Mouse (Mus musculus): ENCODE data around the gene Slit3. TPM values are rescaled to one million over a fixed set of nuclear protein-coding genes. Genes with fewer than 3 reads are reported as not detected.
A peak's percentile ranks its signal among the peaks of the same experiment; 100 is the strongest.

Gene Slit3
- polyA plus RNA-seq, 1 experiment from 2014 or later: 11.1 TPM

DNA sequence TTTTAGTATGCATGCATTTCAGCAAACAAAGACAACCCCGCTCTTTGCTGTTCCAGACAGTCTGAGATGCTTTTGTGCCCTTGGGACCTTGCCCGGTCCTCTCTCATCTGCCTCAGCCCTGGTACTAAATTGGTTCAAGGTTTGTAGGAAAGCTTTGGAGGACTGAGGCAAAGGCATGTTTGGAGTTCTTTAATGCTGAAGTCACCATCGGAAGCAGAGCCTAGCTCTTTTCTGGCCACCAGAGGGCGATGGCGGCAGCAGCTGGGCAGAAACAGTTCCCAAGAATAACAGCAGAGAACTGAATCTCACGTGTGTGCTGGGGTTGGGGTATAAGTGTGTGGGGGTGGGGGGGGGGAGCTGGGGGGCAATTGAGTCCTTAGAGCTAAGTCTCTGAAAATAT, 1.7 kb upstream of the Slit3 start:
- peaks cover 53% of the 10 kb centered on the region for H3K27me3 ChIP-seq (ENCODE audit: control insufficient read depth, insufficient read depth, low read length)

DNA sequence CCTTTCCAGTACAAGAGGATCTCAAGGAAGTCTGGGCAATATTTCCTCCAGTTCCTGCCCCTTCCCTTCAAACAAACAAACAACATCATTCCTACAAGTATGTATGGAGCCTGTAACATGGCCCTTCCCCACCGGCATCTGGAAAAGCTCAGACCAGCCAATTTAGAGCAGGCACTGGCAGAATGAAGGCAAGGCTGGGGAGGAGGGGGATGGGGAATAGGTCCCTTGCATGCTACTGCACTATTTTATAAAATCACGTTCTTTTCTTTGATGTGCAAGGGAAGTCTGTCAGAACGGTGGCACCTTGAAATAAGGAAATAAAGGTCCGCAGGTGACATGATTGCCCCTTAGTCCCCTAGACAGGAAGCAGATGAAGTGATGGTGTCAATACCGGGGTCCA, 948 bp upstream of the Slit3 start:
- Histone ChIP-seq H3K27me3 (ENCODE audit: control insufficient read depth, insufficient read depth, low read length) (peaks cover 53% of the 10 kb centered on the region), H3K4me1 (ENCODE audit: control insufficient read depth, insufficient read depth, low read length) (peaks cover 8% of the 10 kb centered on the region), H3K4me3 (ENCODE audit: low read depth, low read length) (no peak overlapping the region), H3K4me2 (no peak overlapping the region), H3K36me3 (ENCODE audit: control insufficient read depth, insufficient read depth, low read length) (no peaks in the 10 kb centered on the region), H3K9me3 (ENCODE audit: control insufficient read depth, low read length) (no peaks in the 10 kb centered on the region), H3K27ac (ENCODE audit: low read depth, low read length) (no peak overlapping the region), H3K9ac (ENCODE audit: low read length) (no peak overlapping the region)
- WGBS: 53% methylated on average over 5 of the region's 5 CpGs
- no peak for ATAC-seq (ENCODE audit: low FRiP score)
- DNase-seq (ENCODE audit: low spot score, missing footprints): no peak

More for the DNA sequence above, 1.7 kb upstream of the Slit3 start:
- H3K27ac ChIP-seq (ENCODE audit: low read depth, low read length): no peak overlapping the region
- peaks cover 8% of the 10 kb centered on the region for H3K4me1 ChIP-seq (ENCODE audit: control insufficient read depth, insufficient read depth, low read length)
- ATAC-seq (ENCODE audit: low FRiP score) (no peak), DNase-seq (ENCODE audit: low spot score, missing footprints) (peak; percentile 96)
- H3K4me3 ChIP-seq (ENCODE audit: low read depth, low read length): no peak overlapping the region
- WGBS: 9% methylated on average over 6 of the region's 6 CpGs
- H3K4me2 ChIP-seq: no peak overlapping the region
- no peak overlapping the region for H3K9ac ChIP-seq (ENCODE audit: low read length)
- H3K9me3 ChIP-seq (ENCODE audit: control insufficient read depth, low read length): no peaks in the 10 kb centered on the region
- H3K36me3 ChIP-seq (ENCODE audit: control insufficient read depth, insufficient read depth, low read length): no peaks in the 10 kb centered on the region

DNA sequence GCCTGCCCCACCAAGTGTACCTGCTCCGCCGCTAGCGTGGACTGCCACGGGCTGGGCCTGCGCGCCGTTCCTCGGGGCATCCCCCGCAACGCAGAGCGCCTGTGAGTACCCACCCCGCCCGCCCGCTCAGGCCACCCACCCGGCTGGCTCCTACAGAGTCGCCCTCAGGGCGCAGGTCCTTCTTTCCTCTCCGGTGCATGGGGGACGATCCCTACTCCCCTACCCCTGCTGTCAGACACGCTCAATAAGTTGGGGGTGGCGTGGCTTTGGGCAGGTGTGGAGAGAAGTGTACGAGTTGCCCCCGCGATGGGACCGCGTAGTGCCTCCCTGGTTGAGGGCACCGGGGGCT, 561 bp downstream of the Slit3 start:
- Histone ChIP-seq H3K36me3 (ENCODE audit: control insufficient read depth, insufficient read depth, low read length) (no peaks in the 10 kb centered on the region), H3K9ac (ENCODE audit: low read length) (peak overlapping the region; percentile 55), H3K4me2 (peak overlapping the region; percentile 82), H3K27ac (ENCODE audit: low read depth, low read length) (no peak overlapping the region), H3K9me3 (ENCODE audit: control insufficient read depth, low read length) (no peaks in the 10 kb centered on the region), H3K4me3 (ENCODE audit: low read depth, low read length) (peak overlapping the region; percentile 53), H3K4me1 (ENCODE audit: control insufficient read depth, insufficient read depth, low read length) (peaks cover 8% of the 10 kb centered on the region), H3K27me3 (ENCODE audit: control insufficient read depth, insufficient read depth, low read length) (peaks cover 50% of the 10 kb centered on the region)
- WGBS: under 1% methylated on average over 25 of the region's 27 CpGs
- peak; percentile 38 for ATAC-seq (ENCODE audit: low FRiP score)
- peak; percentile 95 for DNase-seq (ENCODE audit: low spot score, missing footprints)

DNA sequence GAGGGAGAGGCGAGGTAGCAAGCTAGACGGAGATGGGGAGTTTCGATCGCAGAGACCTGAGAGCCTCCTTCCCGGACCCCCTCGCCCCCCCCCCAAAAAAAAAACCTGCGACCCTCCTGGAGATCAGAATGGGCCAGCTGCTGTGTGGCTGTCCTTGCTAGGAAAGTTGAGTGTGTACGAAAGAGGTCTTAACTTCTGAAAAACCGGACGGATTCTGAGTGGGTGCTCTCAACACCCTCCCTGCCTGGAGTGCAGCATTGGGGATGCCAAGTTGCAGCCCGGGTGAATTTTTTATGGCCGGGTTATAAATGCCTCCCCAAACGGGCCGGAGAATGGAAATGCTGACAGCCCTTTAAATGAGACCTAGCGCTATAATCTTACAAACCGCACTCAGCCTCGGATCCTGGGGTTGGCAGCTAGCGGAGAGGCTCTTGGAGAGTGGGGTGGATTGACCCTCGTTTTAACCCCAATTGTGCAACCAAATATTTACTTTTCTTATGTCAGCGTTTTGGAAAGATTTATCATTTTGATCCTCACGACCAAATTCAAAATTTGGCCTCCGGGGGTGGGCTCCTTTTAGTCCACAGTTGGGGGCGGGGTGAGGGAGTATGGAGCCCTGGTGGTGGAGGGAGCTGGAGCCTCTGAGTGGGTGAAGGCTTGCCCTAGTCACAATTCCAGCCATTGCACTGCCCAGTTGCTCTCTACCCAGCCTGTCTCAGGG, 1.2 kb downstream of the Slit3 start:
- peak; percentile 91 for DNase-seq (ENCODE audit: low spot score, missing footprints)
- Histone ChIP-seq H3K4me2 (peak overlapping the region; percentile 82), H3K4me3 (ENCODE audit: low read depth, low read length) (peak overlapping the region; percentile 53), H3K4me1 (ENCODE audit: control insufficient read depth, insufficient read depth, low read length) (peaks cover 8% of the 10 kb centered on the region), H3K27me3 (ENCODE audit: control insufficient read depth, insufficient read depth, low read length) (peaks cover 47% of the 10 kb centered on the region), H3K36me3 (ENCODE audit: control insufficient read depth, insufficient read depth, low read length) (no peaks in the 10 kb centered on the region), H3K27ac (ENCODE audit: low read depth, low read length) (no peak overlapping the region), H3K9me3 (ENCODE audit: control insufficient read depth, low read length) (no peaks in the 10 kb centered on the region), H3K9ac (ENCODE audit: low read length) (no peak overlapping the region)
- no peak for ATAC-seq (ENCODE audit: low FRiP score)
- WGBS: 2% methylated on average over 23 of the region's 23 CpGs

DNA sequence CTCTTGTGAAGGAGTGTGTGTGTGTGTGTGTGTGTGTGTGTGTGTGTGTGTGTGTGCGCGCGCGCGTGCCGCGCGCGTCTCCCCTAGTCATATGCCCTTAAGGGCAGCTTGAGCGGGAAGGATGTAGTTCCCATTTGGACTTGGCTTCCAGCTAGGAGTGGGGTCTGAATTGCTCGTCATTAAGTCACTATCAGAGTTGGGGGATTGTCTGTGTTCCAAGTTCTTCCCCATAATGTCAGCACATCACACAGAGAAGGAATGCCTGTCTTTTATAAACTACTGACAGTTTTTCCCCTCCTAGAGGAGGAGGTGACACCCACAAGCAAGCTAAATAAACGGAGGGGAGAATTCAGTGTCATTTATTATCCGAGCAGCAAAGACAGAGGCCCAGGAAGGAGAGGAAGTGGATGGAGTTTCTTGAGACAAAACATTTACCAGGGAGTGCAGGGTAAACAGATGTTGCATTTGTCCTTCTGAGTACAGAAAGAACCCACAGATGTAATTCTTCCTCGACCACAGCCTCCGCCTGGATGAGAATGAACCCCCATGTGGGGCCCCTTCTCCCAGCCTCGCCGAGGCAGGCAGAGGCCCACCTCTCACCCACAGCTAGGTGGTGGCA, 3.6 kb downstream of the Slit3 start:
- Histone ChIP-seq H3K9me3 (ENCODE audit: control insufficient read depth, low read length) (no peaks in the 10 kb centered on the region), H3K4me3 (ENCODE audit: low read depth, low read length) (no peak overlapping the region), H3K4me2 (no peak overlapping the region), H3K9ac (ENCODE audit: low read length) (no peak overlapping the region), H3K27me3 (ENCODE audit: control insufficient read depth, insufficient read depth, low read length) (peaks cover 42% of the 10 kb centered on the region), H3K36me3 (ENCODE audit: control insufficient read depth, insufficient read depth, low read length) (no peaks in the 10 kb centered on the region), H3K27ac (ENCODE audit: low read depth, low read length) (no peak overlapping the region), H3K4me1 (ENCODE audit: control insufficient read depth, insufficient read depth, low read length) (peaks cover 6% of the 10 kb centered on the region)
- DNase-seq (ENCODE audit: low spot score, missing footprints) (no peak), ATAC-seq (ENCODE audit: low FRiP score) (no peak)
- WGBS: 75% methylated on average over 17 of the region's 17 CpGs

DNA sequence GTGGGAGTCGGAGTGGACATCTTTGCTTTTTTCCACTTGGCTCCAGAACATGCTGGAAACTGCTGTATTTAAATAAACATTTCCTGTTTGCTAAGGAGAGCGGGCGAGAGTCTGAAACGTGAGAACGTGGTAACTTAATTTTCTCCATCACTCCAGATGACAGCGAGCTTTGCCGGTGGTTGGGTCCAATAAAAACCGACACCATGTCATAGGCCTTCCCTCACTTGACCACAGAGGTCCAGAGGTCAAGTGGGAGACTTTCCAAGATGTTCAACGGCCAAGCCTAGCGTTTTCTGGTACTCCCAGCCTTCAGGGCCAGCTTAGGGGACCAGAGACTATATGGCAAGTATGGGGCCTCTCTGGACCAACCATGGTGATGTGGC, 4.1 kb downstream of the Slit3 start:
- peaks cover 40% of the 10 kb centered on the region for H3K27me3 ChIP-seq (ENCODE audit: control insufficient read depth, insufficient read depth, low read length)
- no peak overlapping the region for H3K27ac ChIP-seq (ENCODE audit: low read depth, low read length)
- H3K4me1 ChIP-seq (ENCODE audit: control insufficient read depth, insufficient read depth, low read length): peaks cover 6% of the 10 kb centered on the region
- no peaks in the 10 kb centered on the region for H3K36me3 ChIP-seq (ENCODE audit: control insufficient read depth, insufficient read depth, low read length)
- no peak overlapping the region for H3K4me2 ChIP-seq
- DNase-seq (ENCODE audit: low spot score, missing footprints) (no peak), ATAC-seq (ENCODE audit: low FRiP score) (no peak)
- H3K9ac ChIP-seq (ENCODE audit: low read length): no peak overlapping the region
- no peak overlapping the region for H3K4me3 ChIP-seq (ENCODE audit: low read depth, low read length)
- no peaks in the 10 kb centered on the region for H3K9me3 ChIP-seq (ENCODE audit: control insufficient read depth, low read length)
- 72% methylated on average over 10 of the region's 10 CpGs for WGBS

DNA sequence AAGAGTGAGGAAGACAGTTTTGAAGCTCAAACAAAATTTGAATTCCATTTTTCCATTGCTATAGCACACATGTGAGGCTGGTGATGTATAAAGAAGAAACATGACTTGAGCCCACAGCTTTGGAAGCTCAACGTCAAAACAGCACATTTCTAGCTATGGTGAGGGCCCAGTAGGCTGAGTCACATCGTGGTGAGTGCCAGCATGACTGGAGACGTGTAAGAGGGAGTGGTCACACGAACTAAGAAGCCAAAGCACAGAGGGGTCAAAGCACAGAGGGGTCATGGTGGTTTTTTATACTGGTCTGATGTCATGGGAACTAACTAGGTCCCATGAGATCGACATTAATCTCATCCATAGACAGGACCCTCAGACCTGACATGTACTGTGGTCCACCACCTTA, 10.7 kb downstream of the Slit3 start:
- no peak overlapping the region for H3K9ac ChIP-seq (ENCODE audit: low read length)
- ATAC-seq (ENCODE audit: low FRiP score): no peak
- no peaks in the 10 kb centered on the region for H3K9me3 ChIP-seq (ENCODE audit: control insufficient read depth, low read length)
- no peaks in the 10 kb centered on the region for H3K4me1 ChIP-seq (ENCODE audit: control insufficient read depth, insufficient read depth, low read length)
- H3K27me3 ChIP-seq (ENCODE audit: control insufficient read depth, insufficient read depth, low read length): no peaks in the 10 kb centered on the region; the same call in 1 of the 2 replicates
- H3K36me3 ChIP-seq (ENCODE audit: control insufficient read depth, insufficient read depth, low read length): no peaks in the 10 kb centered on the region
- no peak overlapping the region for H3K27ac ChIP-seq (ENCODE audit: low read depth, low read length)
- H3K4me3 ChIP-seq (ENCODE audit: low read depth, low read length): no peak overlapping the region
- DNase-seq (ENCODE audit: low spot score, missing footprints): no peak
- 81% methylated on average over 5 of the region's 5 CpGs for WGBS
- no peak overlapping the region for H3K4me2 ChIP-seq

DNA sequence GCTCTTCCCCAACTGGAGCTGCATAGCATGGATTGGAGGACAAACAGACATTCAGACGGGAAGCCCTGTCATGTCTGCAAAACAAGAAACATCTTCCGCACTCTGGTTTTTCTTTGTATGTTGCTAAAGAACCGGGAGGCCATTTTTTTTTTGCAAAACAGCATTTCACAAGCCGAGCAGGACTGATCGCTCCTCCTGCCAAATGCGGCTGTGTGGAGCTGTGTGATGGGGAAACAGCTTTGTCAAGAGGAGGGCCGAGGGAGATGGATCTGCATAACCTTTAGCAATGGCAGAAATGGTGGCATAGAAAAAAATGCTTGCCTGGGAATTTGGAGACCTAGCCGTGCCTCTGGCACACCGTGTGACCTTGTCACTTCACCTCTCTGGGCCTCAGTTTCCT, 15.6 kb downstream of the Slit3 start:
- ATAC-seq (ENCODE audit: low FRiP score): no peak
- no peak overlapping the region for H3K4me3 ChIP-seq (ENCODE audit: low read depth, low read length)
- H3K27ac ChIP-seq (ENCODE audit: low read depth, low read length): no peak overlapping the region
- H3K27me3 ChIP-seq (ENCODE audit: control insufficient read depth, insufficient read depth, low read length): no peaks in the 10 kb centered on the region
- no peaks in the 10 kb centered on the region for H3K36me3 ChIP-seq (ENCODE audit: control insufficient read depth, insufficient read depth, low read length)
- no peaks in the 10 kb centered on the region for H3K9me3 ChIP-seq (ENCODE audit: control insufficient read depth, low read length)
- H3K4me1 ChIP-seq (ENCODE audit: control insufficient read depth, insufficient read depth, low read length): no peaks in the 10 kb centered on the region
- H3K4me2 ChIP-seq: no peak overlapping the region
- 91% methylated on average over 9 of the region's 9 CpGs for WGBS
- DNase-seq (ENCODE audit: low spot score, missing footprints): no peak
- H3K9ac ChIP-seq (ENCODE audit: low read length): no peak overlapping the region

DNA sequence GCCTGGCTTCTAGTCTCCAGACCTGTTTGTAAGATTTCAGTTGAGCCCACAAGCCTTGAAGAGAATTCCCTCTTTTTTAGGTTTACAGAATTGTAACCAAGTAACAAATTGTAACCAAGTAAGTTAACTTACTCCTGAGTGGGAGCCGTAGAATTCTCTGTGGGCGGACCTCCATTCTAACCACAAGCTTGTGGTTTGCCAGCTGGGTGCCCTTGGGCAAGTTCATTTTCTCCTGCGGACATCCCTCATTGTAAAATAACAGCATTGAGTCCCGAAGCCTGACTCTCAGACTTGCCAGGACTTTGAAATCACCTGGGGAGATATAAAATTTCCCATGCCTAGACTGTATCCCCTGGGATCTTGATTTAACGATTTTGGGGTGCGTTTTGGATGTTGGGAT, 19.1 kb downstream of the Slit3 start:
- Histone ChIP-seq H3K9me3 (ENCODE audit: control insufficient read depth, low read length) (no peaks in the 10 kb centered on the region), H3K9ac (ENCODE audit: low read length) (no peak overlapping the region), H3K4me2 (no peak overlapping the region), H3K4me3 (ENCODE audit: low read depth, low read length) (no peak overlapping the region), H3K36me3 (ENCODE audit: control insufficient read depth, insufficient read depth, low read length) (no peaks in the 10 kb centered on the region), H3K27ac (ENCODE audit: low read depth, low read length) (no peak overlapping the region), H3K27me3 (ENCODE audit: control insufficient read depth, insufficient read depth, low read length) (no peaks in the 10 kb centered on the region), H3K4me1 (ENCODE audit: control insufficient read depth, insufficient read depth, low read length) (no peaks in the 10 kb centered on the region)
- 91% methylated on average over 6 of the region's 6 CpGs for WGBS
- DNase-seq (ENCODE audit: low spot score, missing footprints) (no peak), ATAC-seq (ENCODE audit: low FRiP score) (no peak)

Data from midbrain, embryonic 11.5 days (tissue).